Mouse (Mus musculus) ES-E14 (cell line): ENCODE data around the gene Sptb.

Experiments
- CHD2 ChIP-seq: IDR thresholded peaks from 2 replicates; pipeline ENCODE4 v1.6.1; 2014; ENCODE audit warnings: mild to moderate bottlenecking, low read depth, low read length, inconsistent platforms
- ZC3H11A ChIP-seq: IDR thresholded peaks from 2 replicates; pipeline ENCODE4 v1.6.1; 2012; ENCODE audit warnings: low read depth, mild to moderate bottlenecking, inconsistent platforms, low read length, borderline replicate concordance

DNA sequence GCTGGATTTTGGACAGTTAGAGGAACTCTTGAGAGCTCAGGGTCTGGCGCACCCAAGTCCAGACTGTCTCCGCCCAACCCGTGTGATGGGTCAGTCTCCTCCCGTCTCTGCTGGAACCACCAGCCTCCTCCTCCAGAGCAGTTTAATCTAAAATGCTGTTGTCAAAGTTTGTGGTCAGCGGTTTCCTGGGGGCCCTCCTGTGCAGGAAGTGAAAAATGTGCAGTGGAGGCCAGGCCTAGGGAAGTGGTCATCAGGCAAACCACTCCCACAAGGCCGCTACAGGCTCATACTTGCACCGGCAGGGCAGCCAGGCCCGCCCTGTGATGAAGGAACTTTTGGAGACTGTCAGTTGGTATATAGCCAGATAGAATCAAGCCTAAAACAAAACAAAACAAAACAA lies 172.9 kb downstream of the Sptb start:
- TF ChIP-seq CHD2 (no peak), ZC3H11A (no peak)
